Mouse (Mus musculus): ENCODE results near the gene Brd3. TPM values are rescaled to one million over a fixed set of nuclear protein-coding genes. Genes with fewer than 3 reads are reported as not detected.
"Not testable (repeated sequence)": the region's sequence is repeated elsewhere in the genome, so short reads cannot be mapped to it uniquely, and the experiment has no call there.

Gene Brd3
- total RNA-seq (2022): 10 to 100 TPM; 40.6 to 47.9 (median 46.6) TPM

- DNase-seq (ENCODE audit: low spot score in 2 of 2): no peak
These were observed at the start of gene Brd3 for GRCm38 (mm10) chr2:27507562-27507961. Gene Brd3 (minus strand): TSS chr2:27507662.

GRCm38 (mm10) chr2:27556921-27557320 is 49.5 kb upstream of the Brd3 start:
- DNase-seq (ENCODE audit: low spot score in 2 of 2): no peak

- no peak for DNase-seq (ENCODE audit: low spot score in 2 of 2)
These were observed 46.8 kb upstream of the Brd3 start for GRCm38 (mm10) chr2:27554308-27554707.

- DNase-seq (ENCODE audit: low spot score in 2 of 2): peak; percentile 57 to 81
These were observed 45.3 kb upstream of the Brd3 start for GRCm38 (mm10) chr2:27552620-27553287.

GRCm38 (mm10) chr2:27548664-27549369 is 41.4 kb upstream of the Brd3 start:
- DNase-seq (ENCODE audit: low spot score in 2 of 2): no peak

- DNase-seq (ENCODE audit: low spot score in 2 of 2): no peak
These were observed 40.5 kb upstream of the Brd3 start for GRCm38 (mm10) chr2:27547986-27548385.

- no peak for DNase-seq (ENCODE audit: low spot score in 2 of 2)
These were observed 39.9 kb upstream of the Brd3 start for GRCm38 (mm10) chr2:27547326-27547725.

GRCm38 (mm10) chr2:27546041-27546440 is 38.6 kb upstream of the Brd3 start:
- not testable (repeated sequence) for DNase-seq (ENCODE audit: low spot score in 2 of 2)

- not testable (repeated sequence) for DNase-seq (ENCODE audit: low spot score in 2 of 2)
These were observed 38.1 kb upstream of the Brd3 start for GRCm38 (mm10) chr2:27545517-27545916.

GRCm38 (mm10) chr2:27544613-27545012 is 37.2 kb upstream of the Brd3 start:
- no peak for DNase-seq (ENCODE audit: low spot score in 2 of 2)

- no peak for DNase-seq (ENCODE audit: low spot score in 2 of 2)
These were observed 33.8 kb upstream of the Brd3 start for GRCm38 (mm10) chr2:27541225-27541624.

GRCm38 (mm10) chr2:27540515-27540836 is 33.0 kb upstream of the Brd3 start:
- peak in 1 of 2 experiments; percentile 27 for DNase-seq (ENCODE audit: low spot score in 2 of 2)

- peak; percentile 99 to 100 for DNase-seq (ENCODE audit: low spot score in 2 of 2)
These were observed 32.5 kb upstream of the Brd3 start for GRCm38 (mm10) chr2:27539772-27540514.

- peak in 1 of 2 experiments; percentile 31 for DNase-seq (ENCODE audit: low spot score in 2 of 2)
These were observed 31.9 kb upstream of the Brd3 start for GRCm38 (mm10) chr2:27539336-27539735.

- DNase-seq (ENCODE audit: low spot score in 2 of 2): not testable (repeated sequence)
These were observed 31.2 kb upstream of the Brd3 start for GRCm38 (mm10) chr2:27538455-27539330.

GRCm38 (mm10) chr2:27518283-27518682 is 10.8 kb upstream of the Brd3 start:
- no peak for DNase-seq (ENCODE audit: low spot score in 2 of 2)

GRCm38 (mm10) chr2:27516289-27516688 is 8.8 kb upstream of the Brd3 start:
- no peak for DNase-seq (ENCODE audit: low spot score in 2 of 2)

- DNase-seq (ENCODE audit: low spot score in 2 of 2): no peak
These were observed 8.1 kb upstream of the Brd3 start for GRCm38 (mm10) chr2:27515341-27516166.

GRCm38 (mm10) chr2:27514639-27515328 is 7.3 kb upstream of the Brd3 start, which contains the start of gene Wdr5:
Gene Wdr5 (plus strand): TSS chr2:27515157.
- peak; percentile 88 to 95 for DNase-seq (ENCODE audit: low spot score in 2 of 2)

GRCm38 (mm10) chr2:27513861-27514260 is 6.4 kb upstream of the Brd3 start:
- DNase-seq (ENCODE audit: low spot score in 2 of 2): no peak

Measured in layer of hippocampus, adult 8-10 months (tissue).